Mouse (Mus musculus): ENCODE measurements at regions not wholly inside any gene's neighbourhood (a gene's known extent, or its start where the extent isn't known, plus 50 kb on each side); places are given as distances from the start of the nearest gene placed in this dataset.

DNA sequence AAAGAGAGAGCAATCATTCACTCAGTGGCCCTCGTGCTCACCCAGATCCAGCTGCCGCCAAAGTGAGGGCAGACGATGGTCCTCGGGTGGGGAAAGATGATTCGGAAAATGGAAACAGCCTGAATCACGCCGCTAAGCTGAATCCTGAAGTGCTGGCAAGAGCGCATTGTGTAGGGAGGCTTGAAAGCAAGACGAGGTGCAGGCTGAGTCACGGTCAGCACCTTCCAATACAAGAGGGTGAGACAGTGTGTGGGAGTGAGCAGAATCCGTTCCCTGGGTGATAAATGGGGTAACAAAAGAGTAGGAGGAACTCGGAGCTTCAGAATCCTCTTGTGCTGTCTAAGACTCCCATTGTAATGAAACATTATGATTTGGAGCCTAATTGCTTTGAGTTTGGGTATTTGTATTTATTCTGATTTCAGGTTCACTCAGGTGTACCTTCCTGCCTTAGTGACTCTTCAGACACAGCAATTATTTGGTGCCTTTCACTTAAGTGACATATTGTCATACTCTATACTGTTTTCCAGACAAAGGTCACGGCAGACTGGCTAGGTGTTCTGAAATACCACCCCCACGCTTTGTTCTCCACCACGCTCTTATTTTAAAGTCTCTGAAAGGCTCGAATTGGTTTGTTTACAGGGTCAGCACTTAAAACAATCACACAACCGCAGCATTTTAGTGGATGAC, 70.0 kb downstream of the Mbip start:
- DNase-seq: no peak

DNA sequence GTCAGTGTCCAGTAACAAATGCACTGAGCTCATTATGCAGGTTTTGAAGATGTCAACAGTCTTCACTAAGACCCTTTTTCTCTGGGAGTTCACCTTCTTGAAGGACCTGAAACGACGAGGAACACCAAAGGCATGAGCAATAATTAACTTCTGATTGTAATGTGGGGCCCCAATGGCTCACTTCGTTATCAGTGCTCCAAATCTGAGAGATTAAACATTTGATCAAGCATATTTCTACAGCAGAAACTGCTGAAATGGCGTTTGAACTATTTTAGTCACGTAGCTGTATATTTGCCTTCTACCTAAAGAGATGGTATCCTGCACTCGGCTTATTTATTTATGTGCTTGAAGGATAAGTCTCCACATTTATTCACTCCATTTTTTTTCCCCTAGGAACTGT, 80.6 kb downstream of the Mbip start:
- no peak for DNase-seq

DNA sequence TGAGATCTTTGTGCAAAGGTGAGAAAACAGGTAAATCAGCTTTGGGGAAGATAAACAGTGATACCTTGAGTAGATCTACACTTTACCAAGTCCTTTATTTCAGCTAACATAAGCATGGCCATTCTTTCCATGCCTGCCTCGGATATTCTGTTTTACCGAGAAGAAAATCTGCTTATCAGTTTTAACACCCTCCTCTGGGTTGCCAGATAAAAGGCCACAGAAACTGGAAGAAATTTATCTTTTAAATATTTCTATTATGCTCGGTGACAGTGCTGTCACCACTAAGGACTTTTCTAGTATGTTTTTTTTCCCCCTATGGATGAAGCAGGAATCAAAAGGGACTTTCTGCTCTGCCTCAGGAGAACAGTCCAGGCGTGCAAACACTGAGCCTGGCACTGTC, 84.2 kb downstream of the Mbip start:
- no peak for DNase-seq

DNA sequence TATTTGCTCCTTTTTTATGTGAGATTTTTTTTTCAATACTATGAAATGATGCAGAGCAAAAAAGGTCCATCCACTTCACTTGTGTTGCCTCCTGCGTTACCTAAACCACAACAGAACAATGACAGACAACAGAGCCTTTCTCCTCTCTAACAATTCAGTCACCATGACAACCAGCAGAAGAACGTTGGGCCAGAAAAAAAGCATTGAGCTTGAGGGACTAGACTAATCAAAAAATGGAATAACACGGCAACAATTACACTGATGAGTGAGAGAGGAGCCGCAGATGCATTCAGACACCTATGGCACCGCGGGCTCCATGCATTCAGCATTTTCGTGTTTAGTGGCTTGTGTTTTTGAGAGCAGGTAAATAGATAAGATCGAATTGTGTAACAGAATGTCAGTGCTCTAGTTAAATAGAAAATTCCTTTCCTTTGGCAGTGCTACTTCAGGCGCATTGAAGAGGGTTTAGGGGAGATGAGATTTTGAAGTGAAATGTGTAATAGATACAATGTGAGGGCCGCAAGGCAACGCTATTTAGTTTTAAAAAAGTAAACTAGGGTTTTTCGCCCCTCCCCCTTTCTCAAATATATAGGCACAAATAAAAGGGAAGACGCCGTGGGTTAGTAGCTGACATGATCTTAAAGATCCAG, 87.2 kb downstream of the Mbip start:
- DNase-seq: no peak

DNA sequence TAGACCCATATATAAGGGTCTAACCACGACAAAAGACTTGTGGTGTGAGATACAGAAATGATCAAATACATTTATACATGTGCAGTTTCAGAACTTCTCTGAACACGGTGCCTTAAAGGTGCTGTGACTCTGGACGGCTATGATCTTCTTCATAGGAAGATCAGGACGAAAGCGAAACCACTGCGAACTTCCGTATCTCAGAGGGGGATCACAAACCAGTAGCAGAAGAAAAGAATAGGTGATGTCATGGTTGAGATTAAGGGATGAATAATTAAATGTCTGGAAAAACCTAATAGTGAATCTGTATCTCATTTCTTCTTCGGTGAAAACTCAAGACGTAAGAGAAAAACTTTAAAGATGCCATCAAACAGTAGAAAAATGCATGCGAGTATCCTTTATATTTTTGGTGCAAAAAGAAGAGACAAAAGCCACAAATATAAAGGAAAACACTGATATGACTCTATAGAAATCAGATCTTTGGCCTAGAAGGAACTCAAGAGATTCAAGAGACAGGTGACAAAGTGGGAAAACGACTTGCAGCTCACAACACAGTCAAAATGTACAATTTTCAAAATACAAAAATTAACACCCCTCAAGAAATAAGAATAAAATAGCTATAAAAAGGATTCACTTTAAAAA, 89.3 kb downstream of the Mbip start:
- DNase-seq: no peak

GRCm38 (mm10) chr12:56252612-56253444, 92.9 kb downstream of the Mbip start:
- DNase-seq: no peak

DNA sequence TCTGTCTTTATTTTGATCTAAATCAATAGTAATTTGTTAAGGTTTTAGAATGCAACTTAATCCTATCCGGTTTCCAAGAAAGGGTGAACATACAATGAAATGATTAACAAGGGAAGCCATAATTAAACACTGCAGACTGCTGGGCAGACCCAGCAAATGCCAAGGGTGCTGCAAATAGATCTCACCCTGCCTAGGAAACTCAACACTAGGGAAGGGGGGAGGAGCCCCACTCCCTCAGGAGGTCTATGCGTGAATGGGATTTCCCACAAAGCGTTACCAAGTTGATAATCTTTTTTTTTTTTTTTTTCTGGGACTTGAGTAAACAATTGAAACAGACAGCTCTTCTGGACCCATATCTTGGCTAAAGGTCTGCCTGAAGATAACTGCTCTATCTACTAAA, 95.4 kb downstream of the Mbip start:
- DNase-seq: no peak

DNA sequence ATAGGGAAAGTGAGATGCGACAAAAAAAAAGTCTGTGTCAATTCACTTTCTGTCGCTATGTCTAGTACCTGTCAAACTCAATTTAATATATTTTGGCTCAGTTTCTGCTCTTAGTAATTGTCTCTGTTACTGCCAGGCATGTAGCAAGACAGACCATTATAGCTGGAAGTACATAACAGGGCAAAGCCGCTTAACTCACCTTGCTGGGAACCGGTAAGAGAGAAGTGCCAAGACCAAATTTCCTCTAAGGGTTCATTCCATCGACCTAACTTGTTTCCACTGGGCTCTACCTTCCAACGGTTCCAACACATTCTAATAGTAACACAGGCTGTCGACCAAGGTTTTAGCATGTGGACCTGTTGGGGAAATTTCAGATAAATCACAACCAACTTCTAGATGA, 99.3 kb downstream of the Mbip start:
- no peak for DNase-seq

DNA sequence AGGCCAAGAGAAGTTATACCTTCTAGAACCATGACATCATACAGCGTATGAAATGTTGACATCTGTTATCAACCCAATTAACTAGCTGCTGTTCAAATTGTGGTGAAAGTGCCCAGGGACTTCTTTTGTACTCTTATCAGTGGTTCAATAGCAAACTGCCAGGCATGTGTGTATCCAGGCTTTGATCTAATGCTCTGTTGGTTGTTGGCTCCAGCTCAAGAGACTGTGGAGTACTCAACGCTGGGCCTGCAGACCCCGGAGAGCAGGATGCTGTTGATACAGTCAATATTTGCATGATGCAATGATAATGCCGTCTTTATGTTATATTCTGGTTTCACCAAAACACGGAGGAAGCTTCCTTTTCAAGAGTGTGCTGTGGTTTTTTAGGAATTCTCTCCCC, 102.9 kb downstream of the Mbip start:
- no peak for DNase-seq

DNA sequence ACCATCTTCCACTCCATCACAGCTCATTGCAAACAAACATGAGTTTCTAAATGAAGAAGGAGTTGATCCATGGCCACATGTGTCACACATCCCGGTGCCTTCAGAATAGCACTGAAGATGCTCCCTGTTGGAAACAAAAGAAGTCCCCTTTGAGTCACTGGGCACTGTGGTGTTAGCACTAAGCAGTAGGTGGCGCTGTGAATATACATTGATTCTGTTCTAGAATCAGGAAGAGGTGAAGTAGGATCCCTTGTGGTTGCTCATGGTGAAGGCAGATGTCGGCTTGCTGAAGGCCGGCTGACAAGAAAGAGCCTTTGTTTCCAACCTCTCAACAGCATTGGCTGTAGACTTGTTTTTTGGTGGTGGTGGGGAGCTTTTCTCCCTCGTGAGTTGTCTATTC, 104.0 kb downstream of the Mbip start:
- DNase-seq: no peak

GRCm38 (mm10) chr12:56240206-56240605, 105.5 kb downstream of the Mbip start:
- DNase-seq: no peak

- no peak for DNase-seq
These were observed 111.1 kb downstream of the Mbip start for GRCm38 (mm10) chr12:56234571-56234970.

GRCm38 (mm10) chr12:56233209-56233608, 112.5 kb downstream of the Mbip start:
- DNase-seq: no peak

GRCm38 (mm10) chr12:56224142-56224895, 121.4 kb downstream of the Mbip start:
- DNase-seq: no peak

GRCm38 (mm10) chr12:56193524-56193923, 152.2 kb downstream of the Mbip start:
- DNase-seq: no peak

DNA sequence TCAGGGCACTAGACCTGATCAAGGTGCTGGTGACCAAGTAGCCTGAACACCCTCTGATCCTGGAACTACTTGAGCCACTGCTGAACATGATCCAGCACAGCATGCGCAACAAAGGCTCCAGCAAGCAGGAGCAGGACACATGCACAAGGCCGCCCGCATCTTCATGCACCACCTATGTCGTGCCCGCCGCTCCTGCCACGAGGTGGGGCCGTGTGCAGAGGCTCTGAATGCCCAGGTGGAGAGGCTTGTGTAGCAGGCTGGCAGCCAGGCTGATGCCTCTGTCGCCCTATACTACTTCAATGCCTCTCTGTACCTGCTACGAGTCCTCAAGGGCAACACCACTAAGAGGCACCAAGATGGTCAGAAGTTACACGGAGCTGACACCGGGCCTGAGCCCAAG, 156.1 kb downstream of the Mbip start:
- no peak for DNase-seq

DNA sequence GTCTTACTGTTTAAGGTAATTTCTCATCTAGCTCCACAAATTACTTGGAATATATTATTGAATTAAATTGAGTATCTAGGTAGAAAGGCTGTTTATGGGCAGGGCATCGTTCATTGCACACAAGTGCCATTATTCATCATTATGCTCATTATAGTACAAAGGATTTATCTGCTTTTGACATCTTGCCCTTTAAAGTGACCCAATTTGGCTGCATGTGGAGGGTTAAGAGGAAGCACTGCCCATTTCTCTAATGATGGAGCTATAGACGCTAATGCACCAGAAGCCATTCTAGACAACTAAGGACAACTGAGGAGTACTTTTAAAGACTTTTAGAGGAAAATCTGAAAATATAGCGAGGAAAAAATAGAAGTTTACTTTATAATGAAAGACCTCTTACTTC, 185.0 kb downstream of the Mbip start:
- DNase-seq: no peak

DNA sequence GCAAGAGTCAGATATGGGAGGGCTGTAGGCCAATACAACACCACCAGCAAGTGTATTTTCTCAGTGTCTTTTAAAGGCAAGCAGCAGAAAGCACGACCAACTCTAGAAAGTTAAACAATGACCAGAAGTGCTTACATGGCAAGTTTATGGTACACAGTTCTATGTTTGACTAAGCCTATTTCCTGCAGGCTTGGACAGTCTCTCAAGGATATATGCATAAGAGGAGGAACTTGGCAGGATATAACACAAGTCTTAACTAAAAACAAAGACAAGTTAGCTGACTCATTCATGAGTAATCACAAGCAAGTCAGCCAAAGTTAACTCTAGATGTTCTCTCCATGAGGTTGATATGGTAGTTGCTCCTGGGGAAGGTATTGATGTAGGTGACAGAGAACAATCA, 201.3 kb downstream of the Mbip start:
- DNase-seq: no peak

- no peak for DNase-seq
These were observed 201.9 kb downstream of the Mbip start for GRCm38 (mm10) chr12:56143789-56144188.

DNA sequence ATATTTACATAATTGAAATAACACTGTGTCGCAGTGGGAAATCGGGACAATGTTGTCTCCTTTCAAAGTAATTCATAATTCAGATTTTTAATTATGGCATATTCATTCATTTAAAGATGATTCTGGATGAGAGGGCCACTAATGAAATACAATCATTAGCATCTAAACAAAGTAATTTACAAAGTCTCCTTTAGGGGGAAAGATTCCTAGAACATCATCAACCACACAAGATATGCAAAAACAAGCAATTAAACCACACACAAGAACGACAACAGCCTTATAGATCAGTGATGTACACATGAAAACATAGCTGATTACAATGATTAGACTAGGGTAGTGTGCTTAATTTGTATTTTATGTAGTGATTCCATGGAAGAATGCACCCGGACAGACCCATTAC, 231.2 kb downstream of the Mbip start:
- DNase-seq: no peak

DNA sequence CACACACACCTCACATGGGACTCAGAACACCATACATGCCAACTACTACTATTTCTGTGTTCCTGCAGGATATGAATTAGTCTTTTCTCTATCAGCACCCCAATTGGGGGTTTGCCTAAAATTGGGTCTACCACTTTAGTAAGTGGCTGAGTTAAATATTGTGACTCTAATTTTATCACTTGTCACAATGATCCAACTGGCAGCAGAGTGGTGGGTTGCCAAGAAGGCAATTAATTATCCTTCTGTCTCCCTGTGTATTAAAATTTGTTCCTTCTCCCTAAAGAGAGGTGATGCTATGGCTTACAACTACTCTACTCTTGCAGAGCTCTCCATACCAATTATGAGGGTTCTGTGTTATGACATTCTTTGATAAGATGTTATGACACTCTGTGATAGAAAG, 245.3 kb downstream of the Brms1l start:
- DNase-seq: no peak

DNA sequence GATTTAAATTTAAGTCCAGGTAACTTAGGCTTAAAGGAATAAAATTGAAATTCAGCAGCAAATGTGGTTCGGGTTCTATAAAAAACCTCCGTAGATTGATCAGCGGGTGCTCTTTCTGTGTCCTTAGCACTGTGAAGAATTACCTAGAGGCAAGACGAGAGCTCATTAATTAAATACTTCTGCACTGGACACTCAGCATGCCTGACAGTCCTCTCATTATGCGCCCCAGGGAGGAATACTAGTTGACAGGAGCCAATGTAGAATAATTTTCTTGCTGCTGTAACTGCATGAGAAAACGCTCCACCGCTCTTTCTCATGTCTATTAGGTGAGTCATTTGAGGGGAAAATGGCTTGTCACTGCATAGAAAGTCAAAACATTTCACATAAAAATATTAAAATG, 228.1 kb downstream of the Brms1l start:
- no peak for DNase-seq

- DNase-seq: no peak
These were observed 222.8 kb downstream of the Brms1l start for GRCm38 (mm10) chr12:56058876-56059275.
